Mouse (Mus musculus) limb, embryonic 14.5 days (tissue): ENCODE data around the gene Epb41l1. TPM values are rescaled to one million over a fixed set of nuclear protein-coding genes. Genes with fewer than 3 reads are reported as not detected.
"Not testable (repeated sequence)": the region's sequence is repeated elsewhere in the genome, so short reads cannot be mapped to it uniquely, and the experiment has no call there.

ENCODE experiments used
- ATAC-seq: fragments of 200-750 bp; cut with Nextera tagmentation; 2 replicates; pipeline ENCODE4 v1.8.0; 2017; ENCODE audit warnings: low read depth, moderate number of reproducible peaks, moderate TSS enrichment; ENCODE audit not compliant: low FRiP score
- DNase-seq: peaks from one replicate; pipeline ENCODE4 v3.0.0-alpha.2; 2015; ENCODE audit warnings: low spot score
- H3K27ac ChIP-seq: fragments of 300-500 bp; sonication (generic); replicated peaks from 2 replicates; pipeline ENCODE4 v1.5.1; 2014; ENCODE audit warnings: low read depth, mild to moderate bottlenecking, low read length, moderate library complexity, mixed read lengths
- H3K27me3 ChIP-seq: fragments of 300-500 bp; sonication (generic); 2 replicates; pipeline ENCODE4 v1.6.1; 2014; ENCODE audit warnings: low read length, mixed read lengths; ENCODE audit not compliant: control insufficient read depth, insufficient read depth
- H3K36me3 ChIP-seq: fragments of 300-500 bp; sonication (generic); 2 replicates; pipeline ENCODE4 v1.6.1; 2014; ENCODE audit warnings: mild to moderate bottlenecking, low read length, moderate library complexity, mixed read lengths; ENCODE audit not compliant: control insufficient read depth, insufficient read depth
- H3K4me1 ChIP-seq: fragments of 300-500 bp; sonication (generic); 2 replicates; pipeline ENCODE4 v1.6.1; 2014; ENCODE audit warnings: antibody characterized with exemption, low read length, mixed read lengths; ENCODE audit not compliant: control insufficient read depth, insufficient read depth
- H3K4me2 ChIP-seq: fragments of 300-500 bp; sonication (generic); replicated peaks from 2 replicates; pipeline ENCODE4 v1.6.1; 2014; ENCODE audit warnings: low read depth, mild to moderate bottlenecking, low read length, moderate library complexity; ENCODE audit not compliant: severe bottlenecking
- H3K4me3 ChIP-seq: fragments of 300-500 bp; sonication (generic); replicated peaks from 2 replicates; pipeline ENCODE4 v1.5.1; 2014; ENCODE audit warnings: low read length
- H3K9ac ChIP-seq: fragments of 300-500 bp; sonication (generic); 2 replicates; pipeline ENCODE4 v1.6.1; 2014; ENCODE audit warnings: mild to moderate bottlenecking, low read depth, low read length, moderate library complexity; ENCODE audit not compliant: severe bottlenecking
- H3K9me3 ChIP-seq: fragments of 300-500 bp; sonication (generic); 2 replicates; pipeline ENCODE4 v1.6.1; 2016; ENCODE audit warnings: low read length; ENCODE audit not compliant: control insufficient read depth
- POLR2A ChIP-seq: fragments of 200-500 bp; IDR thresholded peaks from 2 replicates; pipeline ENCODE4 v1.8.0; 2012; ENCODE audit warnings: inconsistent platforms, mild to moderate bottlenecking, moderate library complexity, borderline replicate concordance; ENCODE audit not compliant: insufficient read depth, insufficient read length; ENCODE audit errors: extremely low read depth
- WGBS: fragments of 180-500 bp; shearing (Covaris S2); extraction: QIAGEN DNeasy Blood & Tissue Kit; methylation state at CpG from one replicate; pipeline ENCODE4 v1.1.7; 2014; 5-methylcytosine and 5-hydroxymethylcytosine counted together
- polyA plus RNA-seq, 2 experiments: library from polyadenylated mRNA; depleted of rRNA in 1 of 2; stranded (reverse) in 1 of 2; unstranded in 1 of 2; fragments of >200 nt; fragmentation: Nextera tagmentation in 1 of 2; extraction: Ambion mirVana in 1 of 2; gene quantifications; 2 replicates each; pipeline versions ENCODE4 v1.2.1 to v1.2.3; 2012 to 2014

The Epb41l1 gene
- polyA plus RNA-seq, 2 experiments, result 5.0 to 37.0 TPM

DNA sequence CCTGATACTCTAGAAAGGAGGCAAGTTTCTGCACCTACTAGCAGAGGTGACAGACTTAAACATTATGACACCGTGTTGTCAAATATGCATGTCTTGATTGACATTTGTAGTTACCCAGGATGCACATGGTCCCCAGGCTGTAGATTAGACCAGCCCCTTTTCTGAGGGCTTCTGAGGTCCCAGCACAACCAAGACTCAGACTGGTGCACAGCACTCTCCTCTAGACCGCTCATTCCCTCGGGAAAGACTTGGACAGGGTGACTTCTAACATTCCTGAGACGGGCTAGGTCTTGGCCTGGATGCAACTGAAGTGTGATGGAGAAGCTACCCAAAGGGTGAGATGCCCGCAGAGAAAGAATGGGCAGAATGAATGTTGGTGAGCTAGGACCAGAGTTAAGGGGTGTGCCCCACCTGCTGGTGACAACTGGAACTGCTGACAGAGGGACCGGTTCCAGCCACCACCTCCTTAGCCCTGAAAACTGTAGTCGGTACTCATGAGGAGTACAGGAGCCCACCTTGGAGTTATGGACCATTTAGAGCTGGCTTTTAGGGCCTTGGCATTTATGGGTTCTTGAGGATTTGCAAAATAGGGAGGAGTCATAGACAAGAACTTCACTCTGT lies 95.0 kb downstream of the Epb41l1 start:
- peak; percentile 57 for ATAC-seq
- 24% methylated on average over 7 of the region's 7 CpGs for WGBS

DNA sequence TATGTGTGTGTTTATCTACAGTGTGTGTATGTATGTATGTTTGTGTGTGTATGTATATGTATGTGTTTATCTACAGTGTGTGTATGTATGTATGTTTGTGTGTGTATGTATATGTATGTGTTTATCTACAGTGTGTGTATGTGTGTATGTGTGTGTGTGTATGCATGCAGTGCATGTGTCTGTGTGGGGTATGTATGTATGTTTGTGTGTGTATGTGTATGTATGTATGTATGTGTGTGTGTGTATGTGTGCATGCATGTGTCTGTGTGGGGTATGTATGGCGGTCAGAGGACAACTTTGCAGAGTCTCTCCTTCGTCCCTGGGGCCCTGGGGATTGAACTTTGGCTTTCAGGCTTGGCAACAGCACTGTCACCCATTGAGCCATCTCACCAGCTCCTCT lies 96.0 kb downstream of the Epb41l1 start:
- not testable (repeated sequence) for H3K4me1 ChIP-seq, H3K27me3 ChIP-seq, H3K4me2 ChIP-seq, H3K27ac ChIP-seq, H3K4me3 ChIP-seq, DNase-seq, H3K9ac ChIP-seq, H3K9me3 ChIP-seq
- WGBS, result 79% methylated on average over 2 of the region's 2 CpGs
- peaks cover 36% of the 10 kb centered on the region for H3K36me3 ChIP-seq
- ATAC-seq, result 0 out of 2 replicates have a peak, but pooled peaks have one; percentile 57

More for the DNA sequence above, 95.0 kb downstream of the Epb41l1 start:
- TF ChIP-seq POLR2A, result no peak
- H3K9me3 ChIP-seq, result no peaks in the 10 kb centered on the region
- H3K9ac ChIP-seq, result no peak overlapping the region
- H3K4me3 ChIP-seq, result no peak overlapping the region
- peaks cover 38% of the 10 kb centered on the region for H3K36me3 ChIP-seq
- H3K4me2 ChIP-seq, result no peak overlapping the region
- H3K27ac ChIP-seq, result no peak overlapping the region
- DNase-seq, result peak; percentile 74
- no peaks in the 10 kb centered on the region for H3K4me1 ChIP-seq
- no peaks in the 10 kb centered on the region for H3K27me3 ChIP-seq

DNA sequence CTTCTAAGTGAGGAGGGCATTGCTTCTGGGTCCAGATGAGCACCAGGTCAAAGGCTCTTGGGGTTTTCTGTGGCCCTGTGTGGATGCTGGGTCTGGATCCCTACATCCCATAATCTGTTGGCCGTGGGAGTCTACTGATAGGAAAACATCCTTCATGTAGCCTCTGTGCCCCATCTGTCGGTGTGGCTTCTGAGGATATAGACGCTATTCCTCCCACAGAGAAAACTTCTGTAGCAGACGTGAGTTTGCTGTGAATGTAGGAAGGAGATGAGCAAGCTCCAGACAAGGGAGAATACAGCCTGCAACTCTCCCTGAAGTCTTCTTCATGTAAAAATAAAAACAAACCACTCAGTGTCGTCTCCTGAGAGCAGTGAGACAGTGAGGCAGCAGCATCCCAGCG lies 97.6 kb downstream of the Epb41l1 start:
- 80% methylated on average over 6 of the region's 6 CpGs for WGBS
- H3K4me3 ChIP-seq, result no peak overlapping the region
- no peak for DNase-seq

DNA sequence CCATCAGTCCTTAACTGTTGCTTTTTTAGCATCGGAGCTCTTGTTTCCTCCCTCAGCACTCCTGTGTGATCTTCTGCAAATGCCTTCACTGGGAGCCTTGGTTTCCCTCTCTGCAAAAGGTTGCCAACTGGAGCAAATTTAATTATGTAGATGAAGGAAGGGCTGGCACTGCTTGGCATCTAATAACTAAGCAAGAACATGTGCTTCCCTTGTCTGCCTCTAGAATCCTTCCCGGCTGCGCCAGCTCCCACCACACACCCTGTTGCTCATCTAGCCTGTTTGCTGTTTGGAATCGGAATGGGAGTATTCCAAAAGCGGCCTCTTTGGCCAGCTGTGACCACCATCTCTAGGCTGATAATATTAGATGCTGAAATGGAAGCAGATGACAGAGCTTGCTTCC lies 98.9 kb downstream of the Epb41l1 start:
- no peak for TF ChIP-seq POLR2A
- Histone ChIP-seq H3K4me1 (no peaks in the 10 kb centered on the region), H3K27ac (no peak overlapping the region), H3K4me2 (no peak overlapping the region), H3K4me3 (no peak overlapping the region), H3K27me3 (no peaks in the 10 kb centered on the region), H3K36me3 (peaks cover 44% of the 10 kb centered on the region), H3K9me3 (no peaks in the 10 kb centered on the region), H3K9ac (no peak overlapping the region)
- no peak for DNase-seq
- 84% methylated on average over 5 of the region's 5 CpGs for WGBS
- ATAC-seq, result no peak

More for the DNA sequence above, 97.6 kb downstream of the Epb41l1 start:
- no peak for ATAC-seq
- TF ChIP-seq POLR2A, result no peak
- no peaks in the 10 kb centered on the region for H3K9me3 ChIP-seq
- H3K4me2 ChIP-seq, result no peak overlapping the region
- peaks cover 48% of the 10 kb centered on the region for H3K36me3 ChIP-seq
- H3K27me3 ChIP-seq, result no peaks in the 10 kb centered on the region
- no peaks in the 10 kb centered on the region for H3K4me1 ChIP-seq
- H3K27ac ChIP-seq, result no peak overlapping the region
- H3K9ac ChIP-seq, result no peak overlapping the region

DNA sequence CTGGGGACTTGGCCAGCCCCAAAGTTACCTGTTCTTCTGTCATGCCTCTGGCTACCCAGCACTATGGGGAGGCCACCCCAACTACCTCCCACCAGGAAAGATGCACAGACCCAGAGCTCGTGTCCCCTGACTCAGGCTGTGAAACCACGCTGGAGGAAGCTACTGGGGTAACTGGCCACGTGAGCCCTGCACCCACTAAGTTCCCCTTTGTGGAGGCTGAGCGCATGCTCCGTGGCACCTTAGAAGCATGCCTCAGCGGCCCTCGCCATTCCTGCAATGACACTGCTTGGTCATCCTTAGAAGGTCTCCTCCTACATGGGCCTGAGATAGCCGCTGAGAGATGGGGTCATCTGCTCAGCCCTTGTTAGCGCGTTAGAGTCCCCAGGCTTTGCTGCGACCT lies 102.3 kb downstream of the Epb41l1 start:
- 81% methylated on average over 11 of the region's 11 CpGs for WGBS
- Histone ChIP-seq H3K9me3 (no peaks in the 10 kb centered on the region), H3K36me3 (peaks cover 46% of the 10 kb centered on the region), H3K4me1 (no peaks in the 10 kb centered on the region), H3K27me3 (no peaks in the 10 kb centered on the region), H3K27ac (no peak overlapping the region), H3K4me3 (no peak overlapping the region), H3K9ac (no peak overlapping the region), H3K4me2 (no peak overlapping the region)
- DNase-seq, result no peak
- no peak for ATAC-seq
- TF ChIP-seq POLR2A, result no peak

DNA sequence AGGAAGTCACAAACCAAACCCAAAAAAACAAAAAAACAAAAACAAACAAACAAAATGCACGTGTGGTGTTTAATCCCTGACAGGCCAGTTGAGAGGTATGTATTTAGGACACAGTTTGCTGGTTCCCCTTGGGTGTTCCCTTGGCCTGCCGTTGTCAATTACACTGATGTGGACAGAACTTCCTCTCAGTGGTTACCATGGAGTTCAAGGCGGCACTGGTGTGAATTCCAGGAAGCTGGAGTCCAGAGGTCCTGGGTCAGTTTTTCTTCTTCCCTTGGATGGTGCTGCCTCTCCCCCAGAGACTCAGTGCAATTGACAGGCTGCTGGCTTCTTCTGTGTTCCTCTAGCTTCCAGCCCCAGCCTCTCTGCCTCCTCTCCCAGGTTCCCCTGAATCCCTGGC lies 103.4 kb downstream of the Epb41l1 start:
- DNase-seq, result no peak
- WGBS, result 46% methylated on average over 3 of the region's 3 CpGs
- H3K27me3 ChIP-seq, result no peaks in the 10 kb centered on the region
- no peaks in the 10 kb centered on the region for H3K9me3 ChIP-seq
- H3K9ac ChIP-seq, result no peak overlapping the region
- ATAC-seq, result no peak
- no peak overlapping the region for H3K4me3 ChIP-seq
- no peak for TF ChIP-seq POLR2A
- H3K36me3 ChIP-seq, result peaks cover 49% of the 10 kb centered on the region
- H3K4me1 ChIP-seq, result no peaks in the 10 kb centered on the region
- H3K27ac ChIP-seq, result no peak overlapping the region
- no peak overlapping the region for H3K4me2 ChIP-seq
